15 mouse cellular contexts compared by ENCODE assay signal in genomic region chr9:114990421-114990820, GRCm38 (mm10). TPM values are rescaled to one million over a fixed set of nuclear protein-coding genes. Genes with fewer than 3 reads are reported as not detected.
A peak's percentile ranks its signal among the peaks of the same experiment; 100 is the strongest.
DNase-seq lines count a peak whose midpoint lies in the region; ATAC-seq and TF ChIP-seq lines count a peak whose summit lies in the region.
"Had no signal": no experiment of that assay in that cellular context is flagged by ENCODE, and none has a peak within 500 bp of the region (broad histone marks: within the 10 kb centered on the region; RNA-seq: fewer than 3 reads in every experiment).

No protein-coding gene starts in this region.

- no peak for ATAC-seq in kidney, embryonic 14.5 days (ENCODE audit: low FRiP score, low TSS enrichment)
- no peak for ATAC-seq in forebrain, embryonic 11.5 days (replicated peaks; ENCODE audit: low FRiP score)
- ATAC-seq: liver, postnatal 0 days; midbrain, embryonic 15.5 days had no signal

- H3K9ac ChIP-seq in kidney, embryonic 14.5 days (ENCODE audit: low read depth, low read length) = no peak overlapping the region
- H3K9ac ChIP-seq in ES-Bruce4 (ENCODE audit: low read depth, poor library complexity, severe bottlenecking) = no peak overlapping the region
- no peak overlapping the region for H3K9ac ChIP-seq in forebrain, embryonic 11.5 days (ENCODE audit: low read length)
- H3K9ac ChIP-seq: hindbrain, embryonic 14.5 days; limb, embryonic 12.5 days; liver, postnatal 0 days; midbrain, embryonic 15.5 days; stomach, embryonic 15.5 days had no signal

- no peak overlapping the region for H3K4me2 ChIP-seq in kidney, embryonic 14.5 days (replicated peaks; ENCODE audit: low read depth, low read length)
- H3K4me2 ChIP-seq in forebrain, embryonic 11.5 days (ENCODE audit: low read depth, low read length, severe bottlenecking) = no peak overlapping the region
- H3K4me2 ChIP-seq: hindbrain, embryonic 14.5 days; limb, embryonic 12.5 days; midbrain, embryonic 15.5 days; stomach, embryonic 15.5 days had no signal

- TF ChIP-seq CTCF in ES-Bruce4 (IDR thresholded peaks at IDR 0.05; ENCODE audit: low read depth, low read length) = no peak
- TF ChIP-seq CTCF in layer of hippocampus, adult 2 months (conservative IDR thresholded peaks at IDR 0.05) = no peak
- no peak for TF ChIP-seq CTCF in cerebellum, adult 2 months (IDR thresholded peaks at IDR 0.05; ENCODE audit: borderline replicate concordance, insufficient read depth, low read depth, low read length)

- 0 out of 2 replicates have a peak, but pooled peaks have one; percentile 47 for TF ChIP-seq EP300 in ES-Bruce4 (IDR thresholded peaks at IDR 0.05; ENCODE audit: insufficient read depth, low read depth, low read length)

- H3K4me3 ChIP-seq in kidney, embryonic 14.5 days (ENCODE audit: low read length) = no peak overlapping the region
- peak overlapping the region; percentile 64 for H3K4me3 ChIP-seq in ES-Bruce4 (ENCODE audit: low read depth, low read length)
- no peak overlapping the region for H3K4me3 ChIP-seq in layer of hippocampus, adult 2 months
- H3K4me3 ChIP-seq in cerebellum, adult 2 months (replicated peaks; ENCODE audit: insufficient read depth, low read depth, low read length) = no peak overlapping the region
- H3K4me3 ChIP-seq in forebrain, embryonic 11.5 days (ENCODE audit: low read depth, low read length) = no peak overlapping the region
- H3K4me3 ChIP-seq: limb, embryonic 12.5 days; midbrain, embryonic 15.5 days; stomach, embryonic 15.5 days had no signal

- H3K27ac ChIP-seq in kidney, embryonic 14.5 days (ENCODE audit: low read depth, low read length) = no peak overlapping the region
- H3K27ac ChIP-seq in ES-Bruce4 (ENCODE audit: insufficient read depth, low read length) = no peak overlapping the region
- no peak overlapping the region for H3K27ac ChIP-seq in layer of hippocampus, adult 2 months
- no peak overlapping the region for H3K27ac ChIP-seq in cerebellum, adult 2 months (ENCODE audit: insufficient read depth, low read length)
- H3K27ac ChIP-seq in forebrain, embryonic 11.5 days (ENCODE audit: low read depth, low read length) = no peak overlapping the region
- H3K27ac ChIP-seq: hindbrain, embryonic 14.5 days; limb, embryonic 12.5 days; midbrain, embryonic 15.5 days; stomach, embryonic 15.5 days had no signal

- 80% methylated on average over 10 of the region's 10 CpGs for WGBS in kidney, embryonic 14.5 days
- 80% methylated on average over 10 of the region's 10 CpGs for WGBS in cerebellum, adult 2 months
- WGBS in forebrain, embryonic 11.5 days = 81% methylated on average over 10 of the region's 10 CpGs

- peak; percentile 59 for DNase-seq in kidney, adult 11 months
- DNase-seq in kidney, postnatal 10 days = peak; percentile 26
- DNase-seq in lung, postnatal 25 days (ENCODE audit: low spot score) = peak; percentile 83
- DNase-seq in layer of hippocampus, adult 2 months (ENCODE audit: low spot score in 2 of 2) = no peak
- no peak for DNase-seq in cerebellum, adult 2 months
- DNase-seq in forebrain, embryonic 11.5 days (ENCODE audit: low spot score) = no peak
- DNase-seq: cerebellum, adult 11-12 months; liver, postnatal 0 days; thymus, postnatal 36 days had no signal

- no peak for TF ChIP-seq POLR2A in ES-Bruce4 (IDR thresholded peaks at IDR 0.05; ENCODE audit: insufficient read depth, low read length)
- TF ChIP-seq POLR2A in cerebellum, adult 2 months (IDR thresholded peaks at IDR 0.05; ENCODE audit: borderline replicate concordance, insufficient read depth, low read length) = no peak

- H3K27me3 ChIP-seq in kidney, embryonic 14.5 days (ENCODE audit: control insufficient read depth, insufficient read depth, low read length) = no peaks in the 10 kb centered on the region
- H3K27me3 ChIP-seq in ES-Bruce4 (ENCODE audit: control insufficient read depth, insufficient read depth, low read length, poor library complexity, severe bottlenecking) = no peaks in the 10 kb centered on the region
- no peaks in the 10 kb centered on the region for H3K27me3 ChIP-seq in cerebellum, adult 2 months (ENCODE audit: control insufficient read depth, insufficient read depth, low read length)
- H3K27me3 ChIP-seq in forebrain, embryonic 11.5 days (ENCODE audit: control insufficient read depth, insufficient read depth, low read length) = no peaks in the 10 kb centered on the region
- H3K27me3 ChIP-seq: limb, embryonic 12.5 days; midbrain, embryonic 15.5 days; stomach, embryonic 15.5 days had no signal

- H3K4me1 ChIP-seq in kidney, embryonic 14.5 days (ENCODE audit: control insufficient read depth, insufficient read depth, low read length) = 0 out of 2 replicates have a peak, but pooled peaks cover 4% of the 10 kb centered on the region
- H3K4me1 ChIP-seq in ES-Bruce4 (ENCODE audit: control insufficient read depth, insufficient read depth, low read length) = no peaks in the 10 kb centered on the region
- H3K4me1 ChIP-seq in cerebellum, adult 2 months (ENCODE audit: control insufficient read depth, insufficient read depth, low read length) = peaks cover 13% of the 10 kb centered on the region
- no peaks in the 10 kb centered on the region for H3K4me1 ChIP-seq in forebrain, embryonic 11.5 days (replicated peaks; ENCODE audit: control insufficient read depth, insufficient read depth, low read length)
- H3K4me1 ChIP-seq: midbrain, embryonic 15.5 days; stomach, embryonic 15.5 days had no signal

- H3K9me3 ChIP-seq in kidney, embryonic 14.5 days (ENCODE audit: control insufficient read depth, low read length) = 0 out of 2 replicates have a peak, but pooled peaks cover 3% of the 10 kb centered on the region
- H3K9me3 ChIP-seq in ES-Bruce4 (replicated peaks; ENCODE audit: control insufficient read depth, insufficient read depth, low read length, poor library complexity, severe bottlenecking) = no peaks in the 10 kb centered on the region
- H3K9me3 ChIP-seq in forebrain, embryonic 11.5 days (ENCODE audit: control insufficient read depth, low read length) = no peaks in the 10 kb centered on the region
- H3K9me3 ChIP-seq: midbrain, embryonic 15.5 days; stomach, embryonic 15.5 days had no signal

- no peaks in the 10 kb centered on the region for H3K36me3 ChIP-seq in kidney, embryonic 14.5 days (ENCODE audit: control insufficient read depth, insufficient read depth, low read length)
- no peaks in the 10 kb centered on the region for H3K36me3 ChIP-seq in ES-Bruce4 (ENCODE audit: control insufficient read depth, insufficient read depth, low read length, poor library complexity, severe bottlenecking)
- no peaks in the 10 kb centered on the region for H3K36me3 ChIP-seq in forebrain, embryonic 11.5 days (ENCODE audit: control insufficient read depth, insufficient read depth, low read length)
- H3K36me3 ChIP-seq: limb, embryonic 12.5 days; midbrain, embryonic 15.5 days; stomach, embryonic 15.5 days had no signal

RNA-seq across cellular contexts. Expression of gene Rps27rt, which starts 7.9 kb away (rescaled TPM):
- 479 and 639 TPM in 2 replicates for polyA plus RNA-seq in kidney, embryonic 14.5 days (2014; fragmentation: Nextera tagmentation; extraction: Ambion mirVana)
- polyA plus RNA-seq in ES-Bruce4 (2011; ENCODE audit: insufficient read depth, insufficient read length, low read depth, missing spikeins) = 3,274 and 3,343 TPM in 2 replicates
- 10 to 100 TPM; 25.5 to 28.0 TPM for total RNA-seq in layer of hippocampus, adult 2 months (2021)
- 22.3 and 36.4 TPM in 2 replicates for polyA plus RNA-seq in cerebellum, adult 2 months (2012; rRNA removed)
- polyA plus RNA-seq in forebrain, embryonic 11.5 days (2014; fragmentation: Nextera tagmentation; extraction: Ambion mirVana) = 318 and 355 TPM in 2 replicates

RNA-seq across cellular contexts. Expression of gene Osbpl10, which starts 12.1 kb away (rescaled TPM):
- 2.1 and 2.6 TPM in 2 replicates for polyA plus RNA-seq in kidney, embryonic 14.5 days (2014; fragmentation: Nextera tagmentation; extraction: Ambion mirVana)
- polyA plus RNA-seq in ES-Bruce4 (2011; ENCODE audit: insufficient read depth, insufficient read length, low read depth, missing spikeins) = 6.0 and 8.3 TPM in 2 replicates
- 10 to 100 TPM; 19.0 to 19.5 TPM for total RNA-seq in layer of hippocampus, adult 2 months (2021)
- polyA plus RNA-seq in cerebellum, adult 2 months (2012; rRNA removed) = 11.0 and 11.8 TPM in 2 replicates
- 1.0 and 1.6 TPM in 2 replicates for polyA plus RNA-seq in forebrain, embryonic 11.5 days (2014; fragmentation: Nextera tagmentation; extraction: Ambion mirVana)

RNA-seq across cellular contexts. Expression of gene Gpd1l, which starts 56.6 kb away (rescaled TPM):
- 6.6 and 15.2 TPM in 2 replicates for polyA plus RNA-seq in kidney, embryonic 14.5 days (2014; fragmentation: Nextera tagmentation; extraction: Ambion mirVana)
- polyA plus RNA-seq in ES-Bruce4 (2011; ENCODE audit: insufficient read depth, insufficient read length, low read depth, missing spikeins) = 14.4 and 14.5 TPM in 2 replicates
- 10 to 100 TPM; 75.2 to 78.3 TPM for total RNA-seq in layer of hippocampus, adult 2 months (2021)
- 46.2 and 46.8 TPM in 2 replicates for polyA plus RNA-seq in cerebellum, adult 2 months (2012; rRNA removed)
- polyA plus RNA-seq in forebrain, embryonic 11.5 days (2014; fragmentation: Nextera tagmentation; extraction: Ambion mirVana) = 11.2 and 12.3 TPM in 2 replicates

Comparison
In these comparisons a context has a peak if more than half of its experiments do, and no peak if none do; other contexts are left out.
1. DNase-seq: peak in kidney, adult 11 months (single experiment), kidney, postnatal 10 days (single experiment) and lung, postnatal 25 days (single experiment); none in layer of hippocampus, adult 2 months (0 of 2), cerebellum, adult 2 months (0 of 2) and forebrain, embryonic 11.5 days (single experiment).